Mouse (Mus musculus): ENCODE results near the gene Zfp638. TPM values are rescaled to one million over a fixed set of nuclear protein-coding genes. Genes with fewer than 3 reads are reported as not detected.
"Not testable (repeated sequence)": the region's sequence is repeated elsewhere in the genome, so short reads cannot be mapped to it uniquely, and the experiment has no call there.

Zfp638 gene
- polyA plus RNA-seq, 1 experiment from 2014 or later: 21.1 TPM

DNA sequence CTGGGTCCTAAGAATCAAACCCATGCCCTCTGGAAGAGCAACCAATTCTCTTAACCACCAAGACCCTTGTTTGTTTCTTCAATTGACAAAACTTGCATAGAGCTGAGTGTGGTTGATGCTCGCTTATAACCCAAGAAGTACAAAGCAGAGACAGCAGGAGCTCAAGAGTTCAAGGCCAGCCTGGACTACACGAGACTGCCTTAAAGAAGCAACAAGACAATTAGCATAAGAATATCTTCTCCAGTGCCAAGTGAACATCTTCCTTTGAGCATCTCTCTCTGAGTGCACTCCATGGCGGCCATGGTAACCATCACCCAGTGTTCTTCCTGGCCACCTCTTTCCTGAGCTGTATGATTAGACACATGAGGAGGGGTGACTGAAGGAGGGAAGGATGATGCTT, 158.7 kb downstream of the Zfp638 start:
- 0 out of 2 replicates have a peak, but pooled peaks cover 2% of the 10 kb centered on the region for H3K27me3 ChIP-seq (ENCODE audit: control insufficient read depth, insufficient read depth, low read length)
- no peak overlapping the region for H3K4me3 ChIP-seq (ENCODE audit: low read depth, low read length)
- no peak for DNase-seq (ENCODE audit: low spot score)
- ATAC-seq (ENCODE audit: low FRiP score, low TSS enrichment): no peak
- no peak overlapping the region for H3K27ac ChIP-seq (replicated peaks)
- TF ChIP-seq CTCF (IDR thresholded peaks at IDR 0.05; ENCODE audit: low read depth): no peak
- TF ChIP-seq EP300 (optimal IDR thresholded peaks at IDR 0.05): no peak
- H3K4me1 ChIP-seq (replicated peaks; ENCODE audit: control insufficient read depth, insufficient read depth): no peaks in the 10 kb centered on the region
- H3K9me3 ChIP-seq (ENCODE audit: control insufficient read depth, low read length): no peaks in the 10 kb centered on the region
- 84% methylated on average over 3 of the region's 3 CpGs for WGBS
- no peak overlapping the region for H3K4me2 ChIP-seq (replicated peaks; ENCODE audit: low read depth)
- no peaks in the 10 kb centered on the region for H3K36me3 ChIP-seq (ENCODE audit: control insufficient read depth, insufficient read depth, low read length)
- H3K9ac ChIP-seq (ENCODE audit: low read length): no peak overlapping the region

DNA sequence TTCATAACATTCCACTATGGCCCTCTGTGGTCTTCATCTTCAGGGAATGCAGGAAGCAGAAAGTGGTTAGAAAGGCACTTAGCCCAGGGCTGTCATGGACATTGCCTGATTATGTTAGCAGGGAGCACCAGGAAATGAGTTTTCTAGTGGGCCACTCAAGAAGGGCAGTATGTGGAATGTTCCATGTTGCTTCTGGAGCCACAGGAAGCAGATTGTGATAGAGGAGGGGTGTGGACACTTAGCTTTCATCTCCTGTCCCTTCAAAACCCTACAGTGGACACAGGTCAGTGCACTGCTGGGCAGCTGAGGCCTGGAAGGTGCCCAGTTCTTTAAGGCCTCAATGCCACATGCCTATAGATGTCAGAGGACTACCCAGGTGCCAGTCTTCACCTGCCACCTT, 161.9 kb downstream of the Zfp638 start:
- ATAC-seq (ENCODE audit: low FRiP score, low TSS enrichment) (no peak), DNase-seq (ENCODE audit: low spot score) (no peak)
- TF ChIP-seq CTCF (IDR thresholded peaks at IDR 0.05; ENCODE audit: low read depth) (no peak), EP300 (optimal IDR thresholded peaks at IDR 0.05) (no peak)

DNA sequence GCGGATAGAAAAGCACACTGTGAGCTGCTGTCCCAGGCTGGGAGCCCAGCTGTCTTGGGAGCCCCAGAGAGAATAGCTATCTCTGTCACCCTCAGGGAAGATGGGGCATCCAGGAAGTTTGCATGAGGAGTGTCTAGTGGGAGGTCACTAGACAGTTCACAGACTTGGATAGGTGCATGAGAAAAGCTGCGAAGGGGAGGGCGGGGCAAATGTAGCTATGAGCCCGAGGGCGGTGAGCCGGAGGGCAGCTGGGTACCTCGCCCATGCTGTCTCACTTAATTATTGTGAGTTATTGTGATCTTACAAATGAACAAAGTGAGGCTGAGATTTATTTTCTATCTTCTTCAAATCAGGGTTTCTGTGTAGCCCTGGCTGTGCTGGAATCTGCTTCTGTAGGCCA, 162.9 kb downstream of the Zfp638 start:
- DNase-seq (ENCODE audit: low spot score): no peak
- no peak for ATAC-seq (ENCODE audit: low FRiP score, low TSS enrichment)
- Histone ChIP-seq H3K4me2 (replicated peaks; ENCODE audit: low read depth) (no peak overlapping the region), H3K27me3 (ENCODE audit: control insufficient read depth, insufficient read depth, low read length) (no peaks in the 10 kb centered on the region), H3K4me3 (ENCODE audit: low read depth, low read length) (no peak overlapping the region), H3K27ac (replicated peaks) (no peak overlapping the region), H3K4me1 (replicated peaks; ENCODE audit: control insufficient read depth, insufficient read depth) (no peaks in the 10 kb centered on the region), H3K36me3 (ENCODE audit: control insufficient read depth, insufficient read depth, low read length) (no peaks in the 10 kb centered on the region), H3K9me3 (ENCODE audit: control insufficient read depth, low read length) (no peaks in the 10 kb centered on the region), H3K9ac (ENCODE audit: low read length) (no peak overlapping the region)
- TF ChIP-seq EP300 (optimal IDR thresholded peaks at IDR 0.05) (no peak), CTCF (IDR thresholded peaks at IDR 0.05; ENCODE audit: low read depth) (no peak)
- 78% methylated on average over 7 of the region's 7 CpGs for WGBS

More for the DNA sequence above, 161.9 kb downstream of the Zfp638 start:
- H3K4me1 ChIP-seq (replicated peaks; ENCODE audit: control insufficient read depth, insufficient read depth): no peaks in the 10 kb centered on the region
- no peak overlapping the region for H3K9ac ChIP-seq (ENCODE audit: low read length)
- H3K36me3 ChIP-seq (ENCODE audit: control insufficient read depth, insufficient read depth, low read length): no peaks in the 10 kb centered on the region
- no peak overlapping the region for H3K4me2 ChIP-seq (replicated peaks; ENCODE audit: low read depth)
- no peak overlapping the region for H3K4me3 ChIP-seq (ENCODE audit: low read depth, low read length)
- no peak overlapping the region for H3K27ac ChIP-seq (replicated peaks)
- H3K9me3 ChIP-seq (ENCODE audit: control insufficient read depth, low read length): no peaks in the 10 kb centered on the region
- H3K27me3 ChIP-seq (ENCODE audit: control insufficient read depth, insufficient read depth, low read length): no peaks in the 10 kb centered on the region

DNA sequence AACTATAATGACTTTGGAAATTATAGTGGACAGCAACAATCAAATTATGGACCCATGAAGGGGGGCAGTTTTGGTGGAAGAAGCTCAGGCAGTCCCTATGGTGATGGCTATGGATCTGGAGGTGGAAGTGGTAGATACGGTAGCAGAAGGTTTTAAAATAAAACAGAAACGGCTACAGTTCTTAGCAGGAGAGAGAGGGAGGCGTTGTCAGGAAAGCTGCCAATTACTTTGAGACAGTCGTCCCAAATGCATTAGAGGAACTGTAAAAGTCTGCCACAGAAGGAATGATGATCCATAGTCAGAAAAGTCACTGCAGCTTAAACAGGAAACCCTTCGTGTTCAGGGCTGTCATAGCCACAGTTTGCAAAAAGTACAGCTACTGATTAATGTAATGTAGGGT, 165.6 kb downstream of the Zfp638 start:
- not testable (repeated sequence) for H3K36me3 ChIP-seq (ENCODE audit: control insufficient read depth, insufficient read depth, low read length); ATAC-seq (ENCODE audit: low FRiP score, low TSS enrichment); DNase-seq (ENCODE audit: low spot score); H3K27ac ChIP-seq (replicated peaks); H3K4me2 ChIP-seq (replicated peaks; ENCODE audit: low read depth); H3K9me3 ChIP-seq (ENCODE audit: control insufficient read depth, low read length); H3K27me3 ChIP-seq (ENCODE audit: control insufficient read depth, insufficient read depth, low read length); H3K4me1 ChIP-seq (replicated peaks; ENCODE audit: control insufficient read depth, insufficient read depth); H3K4me3 ChIP-seq (ENCODE audit: low read depth, low read length); H3K9ac ChIP-seq (ENCODE audit: low read length)
- WGBS: 41% methylated on average over 5 of the region's 5 CpGs

Other genes with a start within 250 kb of the Zfp638 start
- 0.11 and 0.15 TPM in 2 replicates for gene Clec4f, start 210.9 kb upstream of the Zfp638 start, polyA plus RNA-seq (2015; fragmentation: Nextera tagmentation; extraction: Ambion mirVana)
- not detected in 2 replicates for gene Cd207, start 189.3 kb upstream of the Zfp638 start, polyA plus RNA-seq (2015; fragmentation: Nextera tagmentation; extraction: Ambion mirVana)
- gene Vax2, start 155.8 kb upstream of the Zfp638 start, polyA plus RNA-seq (2015; fragmentation: Nextera tagmentation; extraction: Ambion mirVana): 0.07 TPM in 1 of 2 replicates, not detected in the other
- 0.08 and 0.30 TPM in 2 replicates for gene Atp6v1b1, start 124.1 kb upstream of the Zfp638 start, polyA plus RNA-seq (2015; fragmentation: Nextera tagmentation; extraction: Ambion mirVana)
- gene Ankrd53, start 104.5 kb upstream of the Zfp638 start, polyA plus RNA-seq (2015; fragmentation: Nextera tagmentation; extraction: Ambion mirVana): not detected in 2 replicates
- gene Tex261, start 91.3 kb upstream of the Zfp638 start, polyA plus RNA-seq (2015; fragmentation: Nextera tagmentation; extraction: Ambion mirVana): 71.7 and 74.7 TPM in 2 replicates
- 70.8 and 73.3 TPM in 2 replicates for gene Nagk, start 72.1 kb upstream of the Zfp638 start, polyA plus RNA-seq (2015; fragmentation: Nextera tagmentation; extraction: Ambion mirVana)
- 7.1 and 9.1 TPM in 2 replicates for gene Paip2b, start 35.4 kb upstream of the Zfp638 start, polyA plus RNA-seq (2015; fragmentation: Nextera tagmentation; extraction: Ambion mirVana)
- gene Dysf, start 141.5 kb downstream of the Zfp638 start, polyA plus RNA-seq (2015; fragmentation: Nextera tagmentation; extraction: Ambion mirVana): 3.1 and 4.4 TPM in 2 replicates